Mouse (Mus musculus) liver, embryonic 13.5 days (tissue): ENCODE results near the gene Ccl6. TPM values are rescaled to one million over a fixed set of nuclear protein-coding genes. Genes with fewer than 3 reads are reported as not detected.
"Not testable (repeated sequence)": the region's sequence is repeated elsewhere in the genome, so short reads cannot be mapped to it uniquely, and the experiment has no call there.

ENCODE experiments used
- ATAC-seq: fragments of 200-750 bp; cut with Nextera tagmentation; 2 replicates; pipeline ENCODE4 v1.8.0; 2017; ENCODE audit warnings: low read depth, mild to moderate bottlenecking, moderate number of reproducible peaks, moderate library complexity
- DNase-seq: peaks from one replicate; pipeline ENCODE4 v3.0.0; 2022
- H3K27ac ChIP-seq: fragments of 300-500 bp; sonication (generic); 2 replicates; pipeline ENCODE4 v1.5.1; 2015; ENCODE audit warnings: moderate library complexity, mild to moderate bottlenecking, inconsistent platforms
- H3K27me3 ChIP-seq: fragments of 300-500 bp; sonication (generic); 2 replicates; pipeline ENCODE4 v1.6.1; 2015; ENCODE audit warnings: mild to moderate bottlenecking, inconsistent platforms
- H3K36me3 ChIP-seq: fragments of 300-500 bp; sonication (generic); 2 replicates; pipeline ENCODE4 v1.6.1; 2015; ENCODE audit warnings: mild to moderate bottlenecking, inconsistent platforms
- H3K4me1 ChIP-seq: fragments of 300-500 bp; sonication (generic); replicated peaks from 2 replicates; pipeline ENCODE4 v1.6.1; 2015; ENCODE audit warnings: inconsistent platforms
- H3K4me2 ChIP-seq: fragments of 300-500 bp; sonication (generic); 2 replicates; pipeline ENCODE4 v1.6.1; 2015; ENCODE audit warnings: inconsistent platforms, mild to moderate bottlenecking, moderate library complexity
- H3K4me3 ChIP-seq: fragments of 300-500 bp; sonication (generic); replicated peaks from 2 replicates; pipeline ENCODE4 v1.5.1; 2015; ENCODE audit warnings: mild to moderate bottlenecking, inconsistent platforms
- H3K9ac ChIP-seq: fragments of 300-500 bp; sonication (generic); 2 replicates; pipeline ENCODE4 v1.6.1; 2015; ENCODE audit warnings: mild to moderate bottlenecking, inconsistent platforms
- H3K9me3 ChIP-seq: fragments of 300-500 bp; sonication (generic); replicated peaks from 2 replicates; pipeline ENCODE4 v1.6.1; 2016; ENCODE audit warnings: inconsistent platforms
- WGBS: fragments of 180-500 bp; shearing (Covaris S2); methylation state at CpG from one replicate; pipeline ENCODE4 v1.1.7; 2015; ENCODE audit not compliant: insufficient replicate concordance; 5-methylcytosine and 5-hydroxymethylcytosine counted together
- polyA plus RNA-seq: library from polyadenylated mRNA; unstranded; fragments of >200 nt; fragmentation: Nextera tagmentation; extraction: Ambion mirVana; gene quantifications from 2 replicates; pipeline ENCODE4 v1.2.1, GENCODE M21; 2015

The Ccl6 gene
- polyA plus RNA-seq, 1 experiment from 2014 or later = 8.8 TPM

DNA sequence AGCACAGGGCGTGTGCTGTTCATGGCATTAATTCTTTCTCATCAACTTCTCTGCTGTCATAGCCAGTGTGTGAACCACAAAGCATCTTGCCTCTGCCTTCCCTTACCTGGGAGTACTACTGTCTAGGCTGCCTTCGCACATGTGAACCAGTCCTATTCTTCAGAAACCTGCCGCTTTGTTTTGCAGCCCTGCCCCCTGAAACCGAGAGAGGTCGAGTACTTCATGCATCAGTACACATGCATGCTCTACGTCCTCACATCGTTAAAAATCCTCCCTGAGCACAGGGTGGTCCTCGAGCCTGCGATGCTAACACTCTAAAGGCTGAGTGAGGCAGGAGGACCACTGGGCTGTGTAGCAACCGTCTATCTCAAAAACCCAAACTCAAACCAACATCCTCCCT, 35.8 kb downstream of the Ccl6 start:
- H3K27me3 ChIP-seq = no peaks in the 10 kb centered on the region
- WGBS = 65% methylated on average over 10 of the region's 10 CpGs
- no peak for ATAC-seq

DNA sequence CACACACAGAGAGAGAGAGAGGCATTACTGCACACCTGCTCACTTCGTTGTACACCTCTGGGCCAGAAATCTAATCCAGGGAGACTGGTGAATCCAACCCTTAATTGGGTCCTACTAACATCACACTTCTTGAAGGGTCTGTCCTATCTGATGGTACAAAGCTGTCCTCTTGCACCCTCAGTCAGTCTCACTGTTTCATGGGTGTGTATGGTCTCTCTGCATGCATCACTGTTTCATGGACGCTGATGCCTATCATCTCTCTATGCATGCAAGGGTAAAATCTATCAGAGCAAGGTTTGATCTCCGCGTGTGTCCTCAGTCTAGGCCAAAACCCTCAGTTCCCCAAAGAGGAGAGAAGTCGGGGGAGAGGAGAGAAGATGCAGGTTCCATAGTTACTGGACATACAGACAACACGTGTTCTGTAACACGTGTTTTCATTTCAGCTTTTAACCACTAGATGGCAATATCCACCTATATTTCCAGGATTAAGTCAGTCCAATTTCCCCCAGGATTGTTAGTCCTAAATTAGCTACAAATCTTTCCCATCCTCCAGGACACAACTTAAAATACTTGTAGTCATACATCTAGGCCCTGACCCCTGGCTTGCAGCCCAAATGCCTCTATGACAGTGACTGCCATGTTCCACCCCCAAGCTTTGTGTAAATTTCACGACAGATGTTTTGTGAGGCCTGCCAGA, 36.7 kb downstream of the Ccl6 start:
- no peak overlapping the region for H3K27ac ChIP-seq
- no peak overlapping the region for H3K4me2 ChIP-seq
- DNase-seq (no peak), ATAC-seq (no peak)
- H3K27me3 ChIP-seq = no peaks in the 10 kb centered on the region
- no peaks in the 10 kb centered on the region for H3K9me3 ChIP-seq
- no peak overlapping the region for H3K4me3 ChIP-seq
- WGBS = 26% methylated on average over 8 of the region's 8 CpGs
- no peaks in the 10 kb centered on the region for H3K4me1 ChIP-seq
- H3K9ac ChIP-seq = no peak overlapping the region
- no peaks in the 10 kb centered on the region for H3K36me3 ChIP-seq

More for the DNA sequence above, 35.8 kb downstream of the Ccl6 start:
- no peak overlapping the region for H3K27ac ChIP-seq
- no peaks in the 10 kb centered on the region for H3K9me3 ChIP-seq
- H3K4me3 ChIP-seq = no peak overlapping the region
- DNase-seq = no peak
- no peak overlapping the region for H3K9ac ChIP-seq
- no peak overlapping the region for H3K4me2 ChIP-seq
- no peaks in the 10 kb centered on the region for H3K36me3 ChIP-seq
- no peaks in the 10 kb centered on the region for H3K4me1 ChIP-seq

GRCm38 (mm10) chr11:83551668-83552067, 41.2 kb downstream of the Ccl6 start:
- DNase-seq = no peak
- Histone ChIP-seq H3K27me3 (no peaks in the 10 kb centered on the region), H3K36me3 (no peaks in the 10 kb centered on the region), H3K9ac (no peak overlapping the region), H3K4me2 (no peak overlapping the region), H3K27ac (no peak overlapping the region), H3K4me1 (no peaks in the 10 kb centered on the region), H3K9me3 (no peaks in the 10 kb centered on the region), H3K4me3 (no peak overlapping the region)
- WGBS = 69% methylated on average over 5 of the region's 5 CpGs
- ATAC-seq = no peak

DNA sequence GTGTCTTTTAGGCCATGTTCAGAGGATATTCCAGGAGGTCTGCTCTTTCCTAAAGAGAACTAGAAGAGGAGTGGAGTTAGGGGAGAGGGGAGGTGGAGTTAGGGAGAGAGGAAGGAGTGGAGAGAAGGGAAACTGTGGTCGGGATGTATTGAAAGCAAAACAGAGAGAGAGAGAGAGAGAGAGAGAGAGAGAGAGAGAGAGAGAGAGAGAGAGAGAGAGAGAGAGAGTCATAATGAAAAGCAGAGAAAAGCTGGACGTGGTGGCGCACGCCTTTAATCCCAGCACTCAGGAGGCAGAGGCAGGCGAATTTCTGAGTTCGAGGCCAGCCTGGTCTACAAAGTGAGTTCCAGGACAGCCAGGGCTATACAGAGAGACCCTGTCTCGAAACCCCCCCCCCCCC, 41.9 kb downstream of the Ccl6 start:
- 58% methylated on average over 7 of the region's 7 CpGs for WGBS
- ATAC-seq, H3K4me3 ChIP-seq, H3K27me3 ChIP-seq, DNase-seq, H3K9ac ChIP-seq, H3K4me2 ChIP-seq, H3K9me3 ChIP-seq, H3K4me1 ChIP-seq, H3K36me3 ChIP-seq, H3K27ac ChIP-seq: not testable (repeated sequence)

GRCm38 (mm10) chr11:83550186-83550632, 42.7 kb downstream of the Ccl6 start:
- no peak overlapping the region for H3K4me3 ChIP-seq
- no peaks in the 10 kb centered on the region for H3K27me3 ChIP-seq
- no peaks in the 10 kb centered on the region for H3K4me1 ChIP-seq
- WGBS = 7% methylated on average over 5 of the region's 5 CpGs
- no peak for ATAC-seq
- no peaks in the 10 kb centered on the region for H3K36me3 ChIP-seq
- H3K4me2 ChIP-seq = no peak overlapping the region
- H3K9ac ChIP-seq = no peak overlapping the region
- DNase-seq = no peak
- H3K9me3 ChIP-seq = no peaks in the 10 kb centered on the region
- H3K27ac ChIP-seq = no peak overlapping the region

GRCm38 (mm10) chr11:83544214-83544613, 48.7 kb downstream of the Ccl6 start:
- Histone ChIP-seq H3K4me1 (no peaks in the 10 kb centered on the region), H3K9me3 (no peaks in the 10 kb centered on the region), H3K27ac (no peak overlapping the region), H3K36me3 (no peaks in the 10 kb centered on the region), H3K4me3 (no peak overlapping the region), H3K4me2 (no peak overlapping the region), H3K9ac (no peak overlapping the region), H3K27me3 (no peaks in the 10 kb centered on the region)
- DNase-seq (no peak), ATAC-seq (no peak)
- 40% methylated on average over 3 of the region's 3 CpGs for whole genome bisulfite sequencing

DNA sequence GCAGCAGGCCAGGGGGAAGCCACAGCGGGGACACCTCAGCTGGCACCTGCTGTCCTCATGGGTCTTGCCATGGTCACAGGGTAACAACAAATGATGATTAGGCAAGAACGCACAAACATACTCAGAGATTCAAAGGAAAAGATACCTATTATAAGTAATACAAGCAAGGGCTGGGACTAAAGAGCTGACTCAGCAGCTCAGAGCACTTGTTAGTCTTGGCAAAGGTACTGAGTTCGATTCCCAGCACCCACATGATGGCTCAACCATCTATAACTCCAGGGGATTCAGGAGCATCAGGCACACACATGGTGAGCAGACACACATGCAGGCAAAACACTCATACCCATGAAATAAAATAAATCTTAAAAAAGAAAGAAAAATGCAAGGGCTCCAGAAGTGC, 51.5 kb downstream of the Ccl6 start:
- H3K27ac ChIP-seq = no peak overlapping the region
- no peak overlapping the region for H3K4me3 ChIP-seq
- no peak overlapping the region for H3K4me2 ChIP-seq
- ATAC-seq (no peak), DNase-seq (no peak)
- WGBS = 63% methylated on average over 3 of the region's 3 CpGs
- H3K36me3 ChIP-seq = no peaks in the 10 kb centered on the region
- peaks cover 4% of the 10 kb centered on the region; the same call in 1 of the 2 replicates for H3K4me1 ChIP-seq
- no peak overlapping the region for H3K9ac ChIP-seq
- no peaks in the 10 kb centered on the region for H3K27me3 ChIP-seq
- no peaks in the 10 kb centered on the region for H3K9me3 ChIP-seq

DNA sequence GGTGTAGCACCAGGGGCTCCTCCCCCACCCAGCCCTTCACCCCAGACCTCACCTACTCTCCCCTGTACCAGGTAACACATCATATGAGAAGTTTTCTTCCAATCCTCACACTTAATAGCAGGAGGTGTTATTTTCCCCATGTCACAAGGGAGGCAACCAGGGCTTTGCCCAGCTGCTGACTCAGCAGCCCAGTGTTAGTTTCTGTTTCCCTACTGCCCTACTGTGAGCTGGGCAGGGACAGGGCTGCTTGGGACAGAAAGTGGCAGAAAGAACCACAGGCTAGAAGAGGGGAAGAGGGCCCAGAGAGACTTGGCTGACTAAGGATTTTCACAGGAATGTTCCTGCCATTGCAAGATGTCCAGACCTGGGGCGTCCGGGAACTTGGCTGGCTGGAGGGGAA, 52.0 kb downstream of the Ccl6 start:
- no peaks in the 10 kb centered on the region for H3K36me3 ChIP-seq
- DNase-seq (no peak), ATAC-seq (no peak)
- no peak overlapping the region for H3K4me2 ChIP-seq
- H3K9me3 ChIP-seq = no peaks in the 10 kb centered on the region
- no peak overlapping the region for H3K9ac ChIP-seq
- H3K27me3 ChIP-seq = no peaks in the 10 kb centered on the region
- no peak overlapping the region for H3K4me3 ChIP-seq
- H3K27ac ChIP-seq = no peak overlapping the region
- 57% methylated on average over 2 of the region's 2 CpGs for WGBS
- peaks cover 4% of the 10 kb centered on the region; the same call in 1 of the 2 replicates for H3K4me1 ChIP-seq

DNA sequence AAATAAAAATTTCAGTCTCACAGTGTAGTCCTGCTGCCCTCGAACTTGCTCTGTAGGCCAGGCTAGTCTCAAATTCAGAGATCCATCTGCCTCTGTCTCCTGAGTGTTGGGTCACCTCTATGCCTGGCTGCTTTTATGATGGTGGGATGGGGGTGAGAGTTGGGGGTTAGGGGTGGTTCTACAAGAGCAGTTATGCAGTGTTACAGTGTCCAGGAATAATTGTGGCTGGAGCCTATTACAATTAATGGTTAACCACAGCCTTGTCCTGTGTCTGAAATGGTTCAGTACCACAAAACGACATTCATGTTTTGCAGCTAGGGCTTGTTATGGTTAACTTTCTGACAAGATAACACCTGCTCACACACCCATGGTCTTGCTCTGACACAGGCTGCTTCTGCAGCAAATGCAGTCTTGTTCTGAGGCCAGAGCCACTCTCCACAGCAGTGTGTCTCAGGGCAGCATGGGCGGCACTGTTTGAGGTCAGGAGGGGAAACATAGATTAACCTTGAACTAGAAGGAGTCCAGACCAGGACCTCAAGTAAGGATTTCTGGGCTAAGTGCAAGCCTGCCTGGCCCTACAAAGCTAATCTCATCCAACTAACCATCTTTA, 54.1 kb downstream of the Ccl6 start:
- Histone ChIP-seq H3K4me3 (no peak overlapping the region), H3K9ac (no peak overlapping the region), H3K9me3 (no peaks in the 10 kb centered on the region), H3K4me2 (no peak overlapping the region), H3K27me3 (no peaks in the 10 kb centered on the region), H3K36me3 (no peaks in the 10 kb centered on the region), H3K27ac (no peak overlapping the region), H3K4me1 (peaks cover 4% of the 10 kb centered on the region; the same call in 1 of the 2 replicates)
- WGBS = 39% methylated on average over 3 of the region's 3 CpGs
- no peak for ATAC-seq
- DNase-seq = no peak

Other genes with a start within 250 kb of the Ccl6 start
- 0.20 and 0.27 TPM in 2 replicates for gene Rasl10b, start 183.9 kb downstream of the Ccl6 start, polyA plus RNA-seq
- gene Gas2l2, start 163.6 kb downstream of the Ccl6 start, polyA plus RNA-seq = not detected in 2 replicates
- 0.65 and 0.78 TPM in 2 replicates for gene 1700020L24Rik, start 155.4 kb downstream of the Ccl6 start, polyA plus RNA-seq
- 0.47 and 0.50 TPM in 2 replicates for gene Mmp28, start 130.0 kb downstream of the Ccl6 start, polyA plus RNA-seq
- 4.7 and 5.4 TPM in 2 replicates for gene Taf15, start 120.0 kb downstream of the Ccl6 start, polyA plus RNA-seq
- gene Heatr9, start 70.9 kb downstream of the Ccl6 start, polyA plus RNA-seq = not detected in 2 replicates
- gene Ccl5, start 62.6 kb downstream of the Ccl6 start, polyA plus RNA-seq = 0.21 and 0.30 TPM in 2 replicates
- gene Ccl9, start 14.5 kb downstream of the Ccl6 start, polyA plus RNA-seq = 16.5 and 16.8 TPM in 2 replicates
- not detected in 2 replicates for gene Rpl9-ps1, start 52.5 kb upstream of the Ccl6 start, polyA plus RNA-seq
- gene Ccl3, start 56.3 kb upstream of the Ccl6 start, polyA plus RNA-seq = 0.79 and 0.92 TPM in 2 replicates
- gene Ccl4, start 69.5 kb upstream of the Ccl6 start, polyA plus RNA-seq = 0.46 and 0.74 TPM in 2 replicates
- gene Wfdc17, start 110.9 kb upstream of the Ccl6 start, polyA plus RNA-seq = 5.8 and 8.0 TPM in 2 replicates
- not detected in 2 replicates for gene Wfdc18, start 115.9 kb upstream of the Ccl6 start, polyA plus RNA-seq
- 4.0 and 6.1 TPM in 2 replicates for gene Wfdc21, start 153.9 kb upstream of the Ccl6 start, polyA plus RNA-seq
- 7.8 and 8.2 TPM in 2 replicates for gene Heatr6, start 160.6 kb upstream of the Ccl6 start, polyA plus RNA-seq